Mouse (Mus musculus): ENCODE data around the gene Actn1. TPM values are rescaled to one million over a fixed set of nuclear protein-coding genes. Genes with fewer than 3 reads are reported as not detected.

Gene Actn1
- polyA plus RNA-seq, 1 experiment, result 95.8 TPM

Other genes starting within 250 kb of the Actn1 start
- 22.0 and 24.3 TPM in 2 replicates for gene Zfp36l1, start 147.4 kb downstream of the Actn1 start, polyA plus RNA-seq (2012; rRNA removed)
- gene Dcaf5, start 176.2 kb upstream of the Actn1 start, polyA plus RNA-seq (2012; rRNA removed), result 44.5 and 45.2 TPM in 2 replicates
- 107 and 129 TPM in 2 replicates for gene Exd2, start 202.7 kb upstream of the Actn1 start, polyA plus RNA-seq (2012; rRNA removed)

All from frontal cortex, adult 2 months (tissue).